Mouse (Mus musculus) heart, embryonic 14.5 days (tissue): ENCODE results near the gene Mta3. TPM values are rescaled to one million over a fixed set of nuclear protein-coding genes. Genes with fewer than 3 reads are reported as not detected.
"Not testable (repeated sequence)": the region's sequence is repeated elsewhere in the genome, so short reads cannot be mapped to it uniquely, and the experiment has no call there.

Experiments used
- ATAC-seq: fragments of 200-750 bp; cut with Nextera tagmentation; 2 replicates; pipeline ENCODE4 v1.8.0; 2017; ENCODE audit warnings: low read depth, moderate TSS enrichment; ENCODE audit not compliant: insufficient number of reproducible peaks, insufficient read depth, low FRiP score
- H3K27ac ChIP-seq, 2 experiments: fragments of 200-500 bp in 1 of 2; fragments of 300-500 bp in 1 of 2; sonication (generic) in 1 of 2; replicated peaks in 1 of 2; 2 replicates each; pipeline ENCODE4 v1.5.1; 2012 to 2014; ENCODE audit warnings: low read depth in 2 of 2, low read length in 2 of 2, control low read depth in 1 of 2, mild to moderate bottlenecking in 1 of 2, mixed read lengths in 1 of 2; ENCODE audit not compliant: control insufficient read depth in 1 of 2, insufficient read depth in 1 of 2
- H3K27me3 ChIP-seq: fragments of 300-500 bp; sonication (generic); 2 replicates; pipeline ENCODE4 v1.6.1; 2014; ENCODE audit warnings: mild to moderate bottlenecking, low read length, control low read depth; ENCODE audit not compliant: control insufficient read depth, insufficient read depth
- H3K36me3 ChIP-seq: fragments of 300-500 bp; sonication (generic); 2 replicates; pipeline ENCODE4 v1.6.1; 2014; ENCODE audit warnings: mild to moderate bottlenecking, control low read depth, low read length, mixed read lengths; ENCODE audit not compliant: control insufficient read depth, insufficient read depth
- H3K4me1 ChIP-seq, 2 experiments: fragments of 200-500 bp in 1 of 2; fragments of 300-500 bp in 1 of 2; sonication (generic) in 1 of 2; 2 replicates each; pipeline ENCODE4 v1.6.1; 2012 to 2014; ENCODE audit warnings: low read length in 2 of 2, control low read depth in 1 of 2, mixed read lengths in 1 of 2; ENCODE audit not compliant: control insufficient read depth in 2 of 2, insufficient read depth in 2 of 2
- H3K4me2 ChIP-seq: fragments of 300-500 bp; sonication (generic); 2 replicates; pipeline ENCODE4 v1.6.1; 2014; ENCODE audit warnings: mild to moderate bottlenecking, low read length
- H3K4me3 ChIP-seq, 2 experiments: fragments of 200-500 bp in 1 of 2; fragments of 300-500 bp in 1 of 2; sonication (generic) in 1 of 2; 2 replicates each; pipeline ENCODE4 v1.5.1; 2012 to 2014; ENCODE audit warnings: low read length in 2 of 2, mild to moderate bottlenecking in 2 of 2, control low read depth in 1 of 2, low read depth in 1 of 2, moderate library complexity in 1 of 2; ENCODE audit not compliant: control insufficient read depth in 1 of 2, insufficient read depth in 1 of 2
- H3K9ac ChIP-seq: fragments of 300-500 bp; sonication (generic); 2 replicates; pipeline ENCODE4 v1.6.1; 2014; ENCODE audit warnings: mild to moderate bottlenecking, low read length
- H3K9me3 ChIP-seq: fragments of 300-500 bp; sonication (generic); 2 replicates; pipeline ENCODE4 v1.6.1; 2016; ENCODE audit warnings: low read length, control low read depth; ENCODE audit not compliant: control insufficient read depth
- WGBS: fragments of 180-500 bp; shearing (Covaris S2); extraction: QIAGEN DNeasy Blood & Tissue Kit; methylation state at CpG from one replicate; pipeline ENCODE4 v1.1.7; 2014; 5-methylcytosine and 5-hydroxymethylcytosine counted together
- polyA plus RNA-seq: library from polyadenylated mRNA; unstranded; fragments of >200 nt; fragmentation: Nextera tagmentation; extraction: Ambion mirVana; gene quantifications from 2 replicates; pipeline ENCODE4 v1.2.1, GENCODE M21; 2014

Gene Mta3
- polyA plus RNA-seq, 1 experiment from 2014 or later = 37.0 TPM

- Histone ChIP-seq H3K4me2 (peak overlapping the region; percentile 93), H3K4me3 (peak overlapping the region; percentile 63 to 72; a peak in 3 of 4 replicates)
- not testable (repeated sequence) for H3K36me3 ChIP-seq, H3K9me3 ChIP-seq, H3K27me3 ChIP-seq, H3K27ac ChIP-seq, H3K9ac ChIP-seq, H3K4me1 ChIP-seq, ATAC-seq
- 66% methylated on average over 8 of the region's 8 CpGs for WGBS
Observed at GRCm38 (mm10) chr17:83860968-83861367, 155.0 kb downstream of the Mta3 start.

DNA sequence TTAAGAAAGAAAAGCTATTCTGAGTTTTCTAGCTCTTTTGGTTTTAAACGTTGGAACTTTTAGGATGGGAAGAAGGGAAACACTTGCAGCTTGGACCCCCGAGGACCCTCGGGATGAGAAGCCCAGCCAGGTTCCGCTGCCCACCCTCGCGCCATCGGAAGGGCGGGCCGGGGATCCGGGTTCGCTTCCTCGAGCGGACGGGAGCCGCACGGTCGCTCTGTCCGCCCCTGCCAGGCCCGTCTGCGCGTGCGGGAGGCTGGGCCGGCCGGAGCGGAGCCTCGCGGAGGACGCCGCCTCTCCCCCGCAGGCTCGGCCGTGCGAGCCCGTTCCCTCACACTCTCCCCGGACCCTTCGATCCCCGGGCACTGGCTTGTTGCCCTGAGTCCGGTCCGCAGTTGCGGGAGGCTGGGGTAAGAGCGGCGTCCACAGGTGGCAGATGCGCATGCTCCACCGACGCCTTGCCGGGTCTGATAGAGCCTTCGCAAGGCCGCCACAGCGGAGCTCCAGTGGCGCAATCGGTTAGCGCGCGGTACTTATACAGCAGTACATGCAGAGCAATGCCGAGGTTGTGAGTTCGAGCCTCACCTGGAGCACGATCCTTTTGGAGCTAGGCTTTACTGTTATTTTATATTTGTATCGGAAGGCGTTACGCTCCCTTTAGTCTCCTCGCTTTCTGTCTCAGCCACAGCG is 155.6 kb downstream of the Mta3 start:
- H3K4me2 ChIP-seq = peak overlapping the region; percentile 93
- H3K4me1 ChIP-seq = peaks cover 2 to 5% of the 10 kb centered on the region in 2 experiments; a peak in 2 of 4 replicates
- H3K4me3 ChIP-seq = peak overlapping the region; percentile 63 to 72
- WGBS = under 1% methylated on average over 62 of the region's 62 CpGs
- peak overlapping the region; percentile 80 for H3K9ac ChIP-seq
- no peaks in the 10 kb centered on the region for H3K27me3 ChIP-seq
- H3K27ac ChIP-seq = peak overlapping the region; percentile 63 to 73
- no peaks in the 10 kb centered on the region for H3K36me3 ChIP-seq
- no peaks in the 10 kb centered on the region for H3K9me3 ChIP-seq
- ATAC-seq = peak; percentile 90

DNA sequence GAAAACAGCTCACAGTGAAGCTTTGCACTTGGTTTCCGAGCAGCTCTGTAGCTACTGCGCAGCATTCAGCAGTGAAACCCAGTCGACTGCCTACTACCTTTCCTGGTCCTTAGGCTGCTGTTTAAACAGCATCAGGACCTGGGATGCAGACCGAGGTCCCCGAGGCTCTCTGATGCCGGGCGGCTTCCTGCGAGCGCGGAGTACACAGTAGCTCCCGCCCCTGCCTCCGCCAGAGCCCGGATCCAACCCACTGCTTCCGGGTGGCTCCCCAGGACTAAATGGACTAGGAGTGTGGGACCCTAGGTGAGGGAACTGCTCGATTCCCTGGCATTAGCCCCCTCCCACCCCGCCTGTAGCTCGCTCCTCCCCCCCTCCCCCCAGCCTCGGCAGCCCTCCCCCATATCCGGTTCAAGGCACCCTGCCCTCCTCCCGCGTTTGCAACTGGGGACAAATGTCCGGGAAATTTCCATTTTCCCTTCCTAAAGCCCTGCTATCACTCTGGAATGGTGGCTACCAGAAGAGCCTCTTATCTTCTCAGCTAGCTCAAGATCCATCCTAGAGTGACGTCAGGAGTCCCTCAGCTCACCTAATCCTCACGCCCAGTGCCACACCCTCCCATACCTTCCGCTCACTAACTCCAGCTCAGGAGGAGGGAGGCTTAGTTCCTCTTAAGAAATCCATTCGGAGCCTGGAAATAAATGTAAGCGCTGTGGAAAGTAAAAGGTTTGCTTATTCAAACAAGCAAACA is 156.3 kb downstream of the Mta3 start:
- peak; percentile 65 for ATAC-seq
- H3K27ac ChIP-seq = peak overlapping the region; percentile 63 to 73
- H3K27me3 ChIP-seq = no peaks in the 10 kb centered on the region
- peak overlapping the region; percentile 93 for H3K4me2 ChIP-seq
- peak overlapping the region; percentile 63 to 72 for H3K4me3 ChIP-seq
- WGBS = under 1% methylated on average over 27 of the region's 27 CpGs
- H3K4me1 ChIP-seq = peaks cover 2 to 5% of the 10 kb centered on the region in 2 experiments; a peak in 2 of 4 replicates
- peak overlapping the region; percentile 80 for H3K9ac ChIP-seq
- H3K9me3 ChIP-seq = no peaks in the 10 kb centered on the region
- H3K36me3 ChIP-seq = no peaks in the 10 kb centered on the region

- WGBS = 77% methylated on average over 7 of the region's 7 CpGs
- Histone ChIP-seq H3K36me3 (no peaks in the 10 kb centered on the region), H3K4me1 (peaks cover 2 to 5% of the 10 kb centered on the region in 2 experiments; a peak in 2 of 4 replicates), H3K4me3 (no peak overlapping the region), H3K9ac (no peak overlapping the region), H3K4me2 (no peak overlapping the region), H3K27me3 (no peaks in the 10 kb centered on the region), H3K9me3 (no peaks in the 10 kb centered on the region), H3K27ac (no peak overlapping the region)
- ATAC-seq = no peak
Observed at GRCm38 (mm10) chr17:83865366-83865765, 159.4 kb downstream of the Mta3 start.

DNA sequence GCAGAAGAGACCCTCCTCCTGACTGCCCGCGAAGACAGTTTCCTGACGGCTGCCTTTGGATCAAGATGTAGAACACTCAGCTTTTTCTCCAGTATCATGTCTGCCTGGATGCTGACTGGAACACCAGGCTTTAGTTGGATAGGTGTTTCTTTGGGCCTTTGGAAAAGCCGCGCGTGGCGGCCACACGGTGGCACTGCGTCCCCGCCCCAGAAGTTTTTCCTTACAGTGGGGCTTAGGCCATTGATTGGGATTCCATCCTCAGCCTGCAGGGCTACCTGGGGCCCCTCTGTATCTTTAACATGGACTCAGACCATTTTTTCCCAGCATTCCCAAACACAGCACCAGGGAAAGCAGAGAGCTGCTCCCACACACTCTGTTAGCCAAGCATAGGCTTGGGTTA is 160.6 kb downstream of the Mta3 start:
- Histone ChIP-seq H3K4me3 (no peak overlapping the region), H3K4me2 (no peak overlapping the region), H3K4me1 (peaks cover 2 to 5% of the 10 kb centered on the region in 2 experiments; a peak in 2 of 4 replicates), H3K27me3 (no peaks in the 10 kb centered on the region), H3K9ac (no peak overlapping the region), H3K27ac (no peak overlapping the region), H3K36me3 (no peaks in the 10 kb centered on the region), H3K9me3 (no peaks in the 10 kb centered on the region)
- ATAC-seq = no peak
- 18% methylated on average over 10 of the region's 10 CpGs for WGBS

GRCm38 (mm10) chr17:83870385-83870784 is 164.4 kb downstream of the Mta3 start:
- H3K27ac ChIP-seq = no peak overlapping the region
- no peak for ATAC-seq
- no peak overlapping the region for H3K9ac ChIP-seq
- 94% methylated on average over 4 of the region's 4 CpGs for WGBS
- H3K27me3 ChIP-seq = no peaks in the 10 kb centered on the region
- H3K9me3 ChIP-seq = no peaks in the 10 kb centered on the region
- H3K36me3 ChIP-seq = no peaks in the 10 kb centered on the region
- H3K4me1 ChIP-seq = no peaks in the 10 kb centered on the region; a peak in 1 of 4 replicates
- no peak overlapping the region for H3K4me3 ChIP-seq
- no peak overlapping the region for H3K4me2 ChIP-seq
